Mouse (Mus musculus) urinary bladder, postnatal 25 days (tissue): ENCODE data around the gene Plcl2.

Experiments used
- DNase-seq: peaks from one replicate; pipeline ENCODE4 v3.0.0; 2022; ENCODE audit warnings: low spot score

The Plcl2 gene

DNA sequence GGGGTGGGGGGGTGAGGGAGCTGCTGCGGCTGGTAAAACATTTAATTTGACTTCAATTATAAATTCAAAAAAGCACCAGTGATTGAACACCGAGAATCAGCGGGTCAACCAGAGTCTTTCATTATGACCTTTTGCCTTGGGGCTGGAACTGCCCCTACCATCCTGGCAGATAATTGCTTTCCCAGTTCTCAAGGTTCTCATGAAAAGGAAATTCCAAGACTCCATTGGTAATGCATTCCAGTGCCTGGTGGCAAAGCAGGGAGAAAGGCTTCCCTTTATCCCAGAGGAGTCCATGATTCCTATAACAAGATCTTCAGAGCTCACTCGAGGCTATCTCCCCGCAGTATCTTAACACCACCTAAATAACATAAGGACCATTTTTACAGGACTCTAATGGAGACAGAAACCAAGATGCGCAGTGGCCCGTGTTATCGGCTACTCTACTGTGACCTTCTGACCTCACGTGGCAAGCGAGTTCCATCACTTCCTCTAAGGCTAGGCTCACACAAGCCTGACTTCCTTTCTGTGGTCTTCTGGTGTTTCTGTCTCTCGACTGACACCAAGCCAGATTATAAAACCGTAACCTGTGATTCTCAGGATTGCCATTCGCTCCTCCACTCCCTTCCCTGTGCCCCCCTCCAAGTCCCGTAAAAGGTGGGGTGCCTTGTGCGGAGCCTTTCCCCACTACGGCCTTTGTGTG lies 10.0 kb upstream of the Plcl2 start:
- no peak for DNase-seq

DNA sequence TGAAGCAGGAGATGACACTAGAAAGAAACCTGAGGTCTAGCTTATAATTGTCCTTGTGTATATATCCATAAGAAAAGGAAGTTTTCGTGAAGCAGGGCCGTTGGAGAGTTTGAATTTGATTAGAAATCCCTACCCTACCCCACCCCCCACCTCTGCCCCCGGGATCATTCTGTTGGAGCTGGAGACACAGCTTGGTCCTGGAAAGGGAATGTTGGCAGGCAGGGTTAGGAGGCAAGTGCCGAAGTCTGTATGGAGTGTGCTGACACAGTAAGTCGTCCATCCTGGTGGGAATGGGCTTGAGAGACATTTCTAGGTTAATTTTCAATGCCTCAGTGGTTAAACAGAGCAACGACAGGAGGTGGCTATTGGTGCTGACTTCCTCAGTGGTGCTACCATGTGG lies 8.4 kb upstream of the Plcl2 start:
- no peak for DNase-seq

DNA sequence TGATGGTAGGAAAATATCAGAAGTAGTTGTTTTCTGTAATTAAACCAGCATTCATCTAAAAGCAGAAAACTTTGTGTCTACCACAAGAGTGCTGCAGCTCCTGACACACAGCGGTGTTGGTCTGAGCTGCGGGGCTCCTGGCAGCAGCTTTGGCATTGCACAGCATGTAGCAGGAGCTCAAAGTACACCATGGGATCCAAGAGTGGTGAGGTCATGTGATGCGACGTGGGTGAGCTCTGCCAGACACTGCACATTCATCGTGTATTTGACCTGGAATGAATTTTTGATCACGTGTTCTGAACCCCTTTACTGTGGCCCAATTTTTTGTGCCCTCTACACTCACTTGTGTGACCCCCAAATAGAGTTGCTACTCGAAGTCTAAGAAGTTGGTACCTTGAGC lies 6.1 kb upstream of the Plcl2 start:
- DNase-seq: no peak

DNA sequence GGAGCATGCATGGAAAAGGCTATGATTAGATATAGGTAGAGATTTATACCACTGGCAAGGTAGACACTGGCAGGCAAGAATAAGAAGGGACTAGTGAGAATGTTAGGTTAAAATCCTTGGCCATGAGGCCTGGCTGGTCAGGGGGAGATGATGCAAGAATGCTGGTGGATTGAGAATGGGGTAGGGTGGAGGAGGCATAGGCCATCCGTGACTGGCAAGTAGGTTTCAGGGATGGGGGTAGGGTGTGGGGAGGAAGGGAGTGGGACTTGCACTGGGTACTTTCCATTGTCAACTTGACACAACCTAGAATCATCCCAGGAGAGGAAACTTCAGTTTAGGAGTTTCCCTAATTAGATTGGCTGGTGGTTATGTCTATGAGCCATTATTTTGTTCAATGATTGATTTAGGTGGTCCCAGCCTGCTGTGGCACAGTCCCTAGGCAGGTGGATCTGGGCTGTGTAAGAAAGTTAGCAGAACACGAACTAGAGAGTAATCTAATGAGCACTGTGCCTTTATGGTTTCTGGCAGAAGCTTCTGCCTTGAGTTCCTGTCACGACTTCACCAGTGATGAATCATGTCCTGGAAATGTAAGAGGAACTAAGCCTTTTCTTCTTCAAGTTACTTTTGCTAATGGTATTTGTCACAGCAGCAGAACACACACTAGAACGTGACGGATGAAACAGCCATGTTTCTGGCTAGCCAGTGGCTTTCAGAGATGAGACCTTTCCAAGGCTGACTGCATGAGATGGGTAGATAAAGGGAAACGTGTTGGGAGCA lies 4.9 kb upstream of the Plcl2 start:
- DNase-seq: no peak

DNA sequence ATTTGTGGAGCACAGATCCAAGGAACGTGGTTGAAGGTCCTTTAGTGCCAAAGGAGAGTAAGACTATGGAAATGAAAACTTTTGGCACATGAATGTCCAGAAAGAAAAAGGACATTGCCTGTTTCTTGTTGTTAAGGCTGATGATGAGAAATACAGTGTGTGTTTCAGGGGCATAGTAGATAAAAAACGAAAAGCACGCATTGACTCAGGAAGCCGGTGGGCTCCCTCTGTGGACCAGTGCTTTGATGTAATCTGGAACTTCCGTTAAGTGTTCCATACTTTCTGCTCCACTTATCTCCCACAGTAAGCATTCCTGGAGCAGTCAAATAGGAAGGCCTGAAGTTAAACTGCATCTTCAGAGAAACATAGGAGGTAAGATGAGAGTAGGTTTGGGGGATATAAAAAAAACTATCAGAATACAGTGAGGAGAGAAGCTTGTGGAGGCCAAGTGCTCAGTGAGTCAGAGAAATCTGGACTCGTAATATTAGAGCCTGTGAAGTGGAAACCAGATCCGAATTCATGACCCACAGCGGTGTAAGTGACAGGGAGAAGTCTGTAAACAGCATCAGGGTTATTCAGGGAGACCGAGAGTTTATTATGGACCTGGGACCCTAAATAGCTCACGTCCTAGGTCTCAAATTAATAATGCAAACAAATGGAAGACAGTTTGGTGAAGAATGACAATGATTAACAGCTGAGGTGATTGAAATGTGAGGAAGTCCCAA lies 3.1 kb upstream of the Plcl2 start:
- DNase-seq: no peak

DNA sequence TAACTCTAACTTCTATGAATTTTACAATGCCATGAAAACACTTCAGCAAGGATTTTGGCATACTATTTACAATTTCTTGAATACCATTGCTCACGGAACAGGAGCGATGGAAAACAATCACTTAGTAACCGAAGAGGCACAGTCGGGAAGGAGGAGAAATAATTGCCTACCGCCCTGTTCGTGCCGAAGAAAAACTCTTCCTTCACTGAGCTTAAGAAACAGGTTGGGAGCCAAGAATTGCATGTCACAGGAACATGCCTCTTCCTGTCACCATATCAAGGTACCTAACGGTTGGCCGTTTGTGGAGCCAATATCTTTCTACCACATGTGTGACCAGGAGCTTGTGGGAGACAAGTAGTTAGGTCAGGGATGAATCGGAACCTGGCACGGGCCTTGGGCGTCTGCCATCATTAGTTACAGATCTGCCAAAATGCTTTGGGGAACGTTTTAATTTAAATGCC lies 2.3 kb upstream of the Plcl2 start:
- no peak for DNase-seq

DNA sequence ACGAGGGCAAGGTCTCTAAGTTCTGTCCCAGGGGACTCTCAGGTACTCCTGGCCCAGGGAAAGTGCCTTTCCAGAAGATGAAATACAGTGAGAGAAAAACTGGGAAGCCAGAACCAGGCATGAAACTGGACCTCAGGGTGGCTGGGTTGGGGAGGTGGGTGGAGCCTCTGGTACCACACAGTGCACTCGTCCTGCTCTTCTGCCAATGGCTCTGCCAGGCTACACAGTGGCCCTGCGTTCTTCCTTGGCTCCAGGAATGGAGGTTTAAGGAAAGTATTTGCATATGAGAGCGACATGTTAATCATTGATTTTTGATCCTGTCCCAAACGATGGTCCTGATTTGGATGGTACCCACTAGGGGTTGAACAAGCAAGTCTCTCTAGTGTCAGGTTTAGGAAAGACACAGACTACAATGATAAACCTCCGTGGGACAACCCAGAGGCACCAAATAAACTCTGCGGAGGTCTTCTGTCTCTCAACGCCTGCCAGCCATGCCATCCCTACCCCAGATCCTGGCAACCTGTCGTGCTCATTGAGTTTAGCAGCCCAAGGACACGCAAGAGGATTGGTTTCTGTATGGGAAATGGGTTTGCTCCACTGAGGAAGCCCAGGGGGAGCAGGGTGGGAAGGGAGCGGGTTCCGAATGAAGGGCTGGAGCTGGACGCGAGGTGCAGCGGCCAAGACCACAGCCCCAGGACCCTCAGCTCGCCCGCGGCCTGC lies 988 bp upstream of the Plcl2 start:
- no peak for DNase-seq

DNA sequence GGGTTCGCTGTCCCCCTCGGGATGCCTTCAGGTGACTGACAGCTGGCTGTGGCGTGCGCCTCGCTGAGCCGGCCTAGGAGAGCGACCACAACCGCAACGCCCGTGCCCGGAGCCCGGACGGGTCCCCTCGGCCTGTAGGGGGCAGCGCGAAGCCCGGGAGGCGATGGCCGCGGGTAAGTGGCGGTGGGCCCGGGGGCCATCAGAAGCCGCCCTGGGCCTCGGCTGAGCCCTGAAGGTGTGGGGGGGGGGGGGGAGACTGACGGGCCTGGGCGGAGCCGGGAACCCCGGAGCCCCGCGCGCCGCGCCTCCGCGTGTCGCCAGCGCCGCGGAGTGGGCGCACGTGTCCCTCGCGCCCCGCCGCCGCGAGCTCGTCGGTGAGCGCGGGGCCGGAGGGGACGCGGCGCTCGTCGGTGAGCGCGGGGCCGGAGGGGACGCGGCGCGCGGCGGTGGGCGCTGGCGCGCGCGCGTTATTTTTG lies 390 bp upstream of the Plcl2 start:
- peak; percentile 62 for DNase-seq

DNA sequence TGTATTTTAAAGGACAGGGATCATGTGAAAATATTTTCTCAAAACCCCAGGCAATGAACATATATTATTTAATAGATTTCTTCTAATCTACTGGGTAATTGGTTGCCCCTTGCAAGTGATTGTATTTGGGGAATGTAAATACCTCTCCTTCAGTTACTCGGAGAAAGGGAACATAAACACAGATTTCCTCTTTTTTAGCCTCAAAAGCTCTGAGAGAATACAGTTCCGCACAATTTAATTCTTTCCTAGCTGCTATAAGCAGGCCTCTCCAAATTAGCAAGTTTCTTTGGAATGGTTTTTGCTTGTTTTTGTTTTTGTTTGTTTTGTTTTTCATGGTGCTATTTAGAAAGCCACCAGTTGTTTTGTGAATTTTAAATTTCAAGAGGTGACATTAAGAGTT lies 1.1 kb downstream of the Plcl2 start:
- DNase-seq: no peak

DNA sequence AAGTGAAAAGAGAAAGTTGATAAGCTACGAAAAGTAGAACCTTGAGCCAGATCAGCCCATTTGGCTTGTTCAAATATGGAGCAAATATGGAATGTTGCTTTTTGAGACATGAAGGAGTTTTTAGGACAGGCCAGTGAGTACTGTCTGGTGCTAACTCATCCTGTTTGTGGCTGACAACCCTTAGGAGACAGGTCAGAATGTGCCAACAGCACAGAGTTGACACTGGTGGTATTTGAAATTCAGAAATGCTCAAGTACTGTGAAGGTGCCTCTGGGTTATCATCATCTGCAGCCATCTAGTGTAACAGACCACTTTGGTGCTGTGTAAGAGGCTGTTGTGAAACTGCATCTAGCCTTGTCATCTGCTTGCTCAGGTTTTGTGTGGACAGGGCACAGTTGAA lies 1.5 kb downstream of the Plcl2 start:
- no peak for DNase-seq

DNA sequence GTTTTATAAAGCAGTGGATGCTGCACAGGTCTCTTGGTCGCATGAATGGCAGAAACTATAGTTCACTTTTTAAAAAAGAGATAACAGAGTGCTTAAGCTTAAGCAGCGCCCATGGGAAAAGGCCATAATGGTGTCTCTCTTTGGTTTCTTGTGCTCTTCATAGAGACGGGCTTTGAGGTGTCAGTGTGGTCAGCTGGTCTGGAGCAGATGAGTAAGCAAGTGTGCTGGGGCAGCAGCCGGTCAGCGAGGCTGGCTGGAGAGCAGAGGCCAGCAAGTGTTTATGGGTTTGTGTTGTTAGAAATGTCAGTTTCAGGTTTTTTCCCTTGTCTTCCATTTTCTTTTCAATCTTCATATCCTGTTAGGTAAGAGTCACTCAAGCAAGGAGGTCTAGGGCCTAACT lies 3.0 kb downstream of the Plcl2 start:
- no peak for DNase-seq

DNA sequence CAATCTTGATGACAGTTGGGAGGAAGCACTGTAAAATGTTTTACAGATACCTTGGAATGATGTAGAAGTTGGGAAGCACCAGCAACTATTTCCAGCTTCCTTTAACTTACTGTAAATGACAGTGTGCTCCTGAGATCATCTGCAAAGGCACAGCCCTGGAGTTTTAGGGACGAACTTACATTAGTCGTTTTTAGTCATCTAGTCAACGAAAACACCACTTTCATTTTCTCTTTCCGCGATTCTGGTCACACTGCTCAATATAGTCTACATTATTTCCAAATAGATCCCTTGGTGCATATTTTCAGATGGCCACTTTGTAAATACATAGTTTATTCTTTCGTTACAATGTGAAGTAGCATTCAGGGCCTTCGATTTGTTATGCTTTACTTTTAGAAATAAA lies 3.6 kb downstream of the Plcl2 start:
- DNase-seq: no peak

DNA sequence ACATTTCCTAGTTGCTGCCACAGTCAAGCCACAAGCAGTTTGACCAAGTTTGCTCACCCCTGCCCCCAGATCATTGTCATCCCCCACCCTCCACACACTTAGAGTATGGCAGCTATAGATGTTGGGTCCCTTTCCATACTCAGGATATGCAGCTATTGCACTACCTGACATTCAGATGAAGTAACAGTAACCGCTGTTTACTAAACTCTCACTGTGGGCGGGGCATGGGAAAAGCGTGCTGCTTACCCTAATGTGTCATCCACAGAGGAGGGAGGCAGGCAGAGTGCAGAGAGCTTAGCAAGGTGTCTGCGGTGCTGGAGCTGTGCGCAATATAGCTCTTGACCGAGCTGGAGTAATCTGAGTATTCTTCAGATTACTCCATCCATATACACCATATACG lies 4.2 kb downstream of the Plcl2 start:
- DNase-seq: no peak

DNA sequence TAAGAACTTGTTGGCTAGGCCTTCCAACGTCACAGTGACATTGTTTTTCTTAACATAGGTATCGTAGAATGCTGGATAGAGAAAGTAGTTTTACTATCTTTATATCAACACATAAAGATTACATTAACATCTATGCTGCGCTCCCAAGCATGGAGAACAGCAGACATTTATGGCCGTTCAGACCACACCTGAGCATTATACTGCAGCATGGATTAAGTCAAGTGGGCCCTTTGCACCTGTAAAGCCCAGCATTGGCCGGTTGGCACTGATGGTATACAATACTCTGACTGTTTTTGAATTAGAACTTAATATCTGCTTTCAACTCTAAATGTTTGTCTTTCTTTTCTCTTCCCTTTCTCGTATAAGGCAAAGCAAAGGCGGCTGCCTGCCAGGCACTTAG lies 4.8 kb downstream of the Plcl2 start:
- DNase-seq: no peak

DNA sequence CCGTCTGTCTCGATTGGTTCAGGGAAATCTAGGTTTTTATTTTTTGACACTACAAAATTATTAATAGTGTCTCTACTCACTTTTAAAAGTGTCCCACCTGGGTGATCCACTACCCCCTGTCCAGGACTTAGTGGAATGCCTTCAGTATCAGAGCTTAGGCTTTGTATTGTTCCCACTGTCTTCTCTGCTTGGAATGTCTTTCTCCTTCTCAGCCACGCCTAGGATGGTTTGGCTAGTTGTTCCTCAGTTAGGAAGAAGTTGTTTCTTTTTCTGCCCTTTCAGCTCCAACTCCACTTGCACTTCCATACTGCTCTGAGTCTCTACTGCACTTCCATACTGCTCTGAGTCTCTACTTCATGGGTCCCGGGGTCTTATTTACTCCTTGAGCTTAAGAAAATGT lies 6.7 kb downstream of the Plcl2 start:
- no peak for DNase-seq

DNA sequence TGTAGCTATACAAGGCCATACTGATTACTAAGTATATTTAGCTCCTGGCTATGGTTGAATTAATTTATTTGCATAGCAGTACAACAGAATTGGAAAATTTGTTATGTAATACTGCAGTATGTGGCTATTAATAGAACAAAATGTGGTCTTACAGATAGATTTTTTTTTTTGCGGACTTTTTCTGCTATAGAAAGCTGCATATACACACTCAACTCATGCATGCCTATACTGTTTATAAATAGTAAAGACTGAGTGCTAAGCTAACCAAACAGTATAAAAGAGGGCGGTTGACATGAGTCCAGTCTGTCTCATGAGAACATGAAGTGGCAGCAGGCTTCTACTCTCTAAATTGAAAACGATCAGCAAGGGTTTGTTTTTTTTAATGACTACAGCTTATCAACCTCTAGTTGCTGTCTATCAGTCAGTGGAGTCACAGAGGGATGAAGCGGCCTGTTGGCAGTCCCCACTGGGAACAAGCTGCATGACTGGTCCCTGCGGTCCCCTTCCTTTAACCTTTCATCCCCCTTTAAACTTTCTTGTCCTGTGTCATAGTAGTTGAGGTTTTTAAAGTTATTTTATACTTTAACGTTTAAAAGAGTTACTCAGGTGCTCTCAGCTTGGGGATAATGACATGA lies 8.7 kb downstream of the Plcl2 start:
- no peak for DNase-seq

DNA sequence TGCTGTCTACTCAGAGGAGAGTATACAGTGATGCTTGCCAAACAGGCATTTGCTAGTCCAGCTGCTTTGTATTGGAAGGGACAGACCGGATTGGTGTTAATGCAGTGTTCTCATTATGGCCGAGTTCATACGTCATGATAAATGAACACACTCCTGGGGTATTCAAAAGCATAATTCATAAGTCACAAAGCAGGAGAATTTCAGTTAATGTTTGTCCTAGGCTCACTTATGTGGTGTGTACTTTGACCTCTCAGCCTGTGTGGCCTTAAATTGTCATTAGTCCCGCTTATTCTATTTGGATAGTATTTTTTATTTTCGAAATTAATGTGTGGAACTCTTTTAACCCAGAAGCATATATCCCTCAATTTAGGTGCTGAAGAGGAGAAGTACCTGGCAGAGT lies 10.4 kb downstream of the Plcl2 start:
- no peak for DNase-seq

DNA sequence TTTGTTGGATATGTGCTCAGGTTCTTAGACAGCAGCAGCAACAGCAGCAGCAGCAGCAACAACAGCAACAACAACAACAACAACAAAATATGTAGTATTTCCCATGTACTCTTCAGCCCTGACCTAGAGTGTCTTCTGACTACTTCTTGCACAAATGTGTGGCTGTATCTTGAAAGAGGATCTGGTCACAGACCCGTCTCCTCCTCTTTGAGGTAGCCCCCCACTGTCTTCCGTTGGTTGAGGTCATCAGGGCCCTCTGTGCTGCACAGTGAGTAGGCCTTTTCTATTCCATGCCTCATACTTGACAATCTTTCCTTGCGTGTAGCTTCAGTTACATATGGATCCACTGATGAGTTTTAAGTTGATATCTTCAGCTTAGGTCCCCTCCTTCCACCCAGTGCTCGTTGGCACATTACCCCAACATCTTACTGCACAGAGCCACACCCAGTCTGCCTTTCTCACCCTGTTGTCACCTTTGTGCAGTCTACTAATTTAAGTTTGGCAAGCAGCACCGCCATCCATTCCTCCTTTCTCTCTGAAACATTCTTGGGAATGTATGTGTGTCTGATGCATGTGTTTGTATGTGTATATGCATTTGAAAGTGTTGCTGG lies 13.4 kb downstream of the Plcl2 start:
- no peak for DNase-seq

DNA sequence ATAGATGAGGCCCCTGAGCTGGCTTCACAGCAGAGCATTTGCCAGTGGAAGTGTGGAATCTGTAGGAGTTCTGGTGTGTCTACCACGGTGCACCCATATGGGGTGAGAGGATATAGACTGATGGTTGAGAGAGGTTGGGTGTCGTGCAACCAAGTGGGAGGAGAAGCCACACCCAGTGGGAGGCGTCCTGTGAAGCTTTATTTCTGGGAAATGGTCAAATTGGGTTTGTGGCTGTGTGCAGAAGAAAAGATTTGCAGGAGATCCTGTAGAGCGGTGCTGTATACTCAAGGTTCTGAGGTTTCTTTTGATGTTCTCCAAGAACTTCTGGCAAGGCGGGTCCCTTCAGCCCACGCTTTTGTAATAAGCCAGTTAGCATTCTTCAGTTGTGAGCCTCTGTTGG lies 15.8 kb downstream of the Plcl2 start:
- no peak for DNase-seq

DNA sequence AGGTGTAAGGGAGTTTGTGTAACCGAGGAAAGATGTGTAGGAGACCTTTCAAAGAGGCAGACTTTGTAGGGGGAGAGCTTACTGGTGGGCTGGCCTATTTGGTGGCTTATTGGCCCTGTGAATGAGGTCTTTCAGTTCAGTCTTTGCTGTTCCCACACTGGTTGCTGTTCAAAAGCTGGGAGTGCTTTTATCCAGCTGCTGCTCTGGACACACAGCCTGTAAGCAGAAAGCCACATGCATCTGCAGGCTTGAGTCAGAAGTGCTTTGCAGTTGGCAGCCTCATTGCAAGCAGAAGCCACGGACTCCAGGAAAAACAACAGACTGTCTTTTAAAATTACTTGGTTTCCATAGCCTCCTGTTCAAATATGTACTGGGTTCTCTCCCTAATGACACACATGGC lies 16.6 kb downstream of the Plcl2 start:
- no peak for DNase-seq

DNA sequence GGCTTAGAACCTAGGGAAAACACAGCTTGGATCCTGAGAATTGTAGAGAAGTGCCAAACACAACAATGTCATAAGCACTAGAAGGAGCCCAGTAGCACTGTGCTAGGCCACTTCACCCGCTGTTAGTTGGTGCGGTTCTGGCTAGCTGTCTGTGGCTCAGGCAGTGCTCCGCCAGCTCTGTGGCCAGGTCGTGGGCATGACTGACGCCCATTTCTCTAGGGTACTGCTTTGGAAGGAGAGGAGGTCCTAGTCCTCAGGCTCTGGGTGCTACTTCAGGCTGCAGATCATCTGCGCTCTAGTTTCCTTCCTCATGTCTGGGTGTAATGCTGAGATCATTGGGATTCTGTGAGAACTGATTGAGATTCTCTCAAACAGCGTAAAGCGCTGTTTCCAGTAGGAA lies 20.9 kb downstream of the Plcl2 start:
- no peak for DNase-seq
